Mouse (Mus musculus) megakaryocyte, embryonic 14.5 days (primary cell): ENCODE results near the gene Sdccag8.

Experiments
- FLI1 ChIP-seq: IDR thresholded peaks from 2 replicates; pipeline ENCODE4 v1.6.1; 2012; ENCODE audit warnings: low read length, inconsistent platforms, mixed read lengths
- GATA1 ChIP-seq: IDR thresholded peaks from 3 replicates; pipeline ENCODE4 v1.6.1; 2012; ENCODE audit warnings: mixed read lengths, low read length, inconsistent platforms, borderline replicate concordance

DNA sequence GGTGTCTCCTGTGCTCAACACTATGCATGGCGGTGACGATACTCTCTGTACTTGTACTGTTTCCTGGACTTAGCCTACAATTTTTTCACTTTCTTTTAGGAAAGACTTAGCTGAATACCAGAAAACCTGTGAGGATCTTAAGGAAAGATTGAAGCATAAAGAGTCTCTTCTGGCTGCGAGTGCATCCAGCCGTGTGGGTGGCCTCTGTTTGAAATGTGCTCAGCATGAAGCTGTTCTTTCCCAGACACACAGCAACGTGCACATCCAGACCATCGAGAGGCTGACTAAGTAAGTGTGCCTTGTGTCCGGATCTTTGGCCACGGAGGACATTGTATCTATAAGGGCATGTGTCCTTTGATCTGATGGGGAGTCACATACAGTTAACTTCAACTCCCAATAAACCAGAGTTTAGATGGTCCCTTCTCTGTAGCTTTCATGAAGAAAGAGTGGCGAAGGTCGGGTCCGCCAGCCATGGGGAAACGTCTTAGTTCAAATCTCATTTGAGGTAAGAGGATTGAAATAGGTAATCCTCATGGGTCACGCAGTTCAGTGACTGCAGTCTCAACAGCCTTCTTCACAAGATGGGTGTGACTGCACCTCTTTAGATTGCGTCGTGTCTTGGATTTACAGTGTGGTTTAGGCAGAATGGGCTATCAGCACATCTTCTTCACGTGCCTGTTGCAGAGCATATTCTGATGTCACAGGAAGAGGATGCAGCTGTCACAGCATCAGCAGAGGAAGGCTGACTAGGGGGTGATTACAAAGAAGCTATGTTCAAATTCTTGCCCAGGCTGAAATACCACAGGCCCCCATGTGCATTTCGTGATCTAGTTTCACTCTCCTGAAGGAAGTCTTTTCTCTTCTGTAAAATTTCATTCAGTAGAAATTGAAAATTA, 30.9 kb downstream of the Sdccag8 start:
- no peak for TF ChIP-seq FLI1
- peak; percentile 15; the same call in 1 of the 3 replicates for TF ChIP-seq GATA1
